Mouse (Mus musculus) thymus, postnatal 25 days (tissue): ENCODE measurements around the gene Cep41.

Source experiments
- DNase-seq: peaks from one replicate; pipeline ENCODE4 v3.0.0; 2022

Cep41 gene

GRCm38 (mm10) chr6:30693350-30693991 lies at the start of gene Cep41:
Gene Cep41, minus strand, starts transcription at chr6:30693749.
- peak; percentile 97 for DNase-seq

- no peak for DNase-seq
Measured at GRCm38 (mm10) chr6:30739177-30739747, 45.7 kb upstream of the Cep41 start.

DNA sequence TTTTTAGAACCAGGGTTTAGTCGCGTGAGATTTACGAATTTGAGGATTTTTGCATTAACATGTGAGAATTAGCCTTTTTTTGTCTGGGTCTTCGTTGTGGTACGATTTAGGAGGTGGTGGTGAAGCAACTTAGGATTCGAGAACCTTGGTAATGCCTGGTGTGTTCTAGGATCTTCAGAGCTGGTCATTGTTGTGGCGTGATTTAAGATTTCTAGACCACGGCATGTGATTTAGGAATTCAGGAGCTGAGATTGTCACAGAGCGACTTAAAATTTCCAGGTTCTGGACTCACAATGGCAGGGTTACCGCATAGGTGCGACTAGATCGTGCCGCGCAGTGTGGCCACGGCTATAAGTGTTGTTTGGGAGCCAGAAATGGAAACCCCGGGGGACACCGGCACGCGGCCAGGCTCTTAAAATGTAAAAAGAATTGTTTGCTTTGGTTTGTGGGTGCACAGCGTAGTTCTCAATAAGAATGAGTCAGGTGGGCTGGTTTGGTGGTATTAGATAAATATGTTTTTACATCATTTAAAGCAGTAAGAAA lies 45.0 kb upstream of the Cep41 start:
- DNase-seq, result no peak

DNA sequence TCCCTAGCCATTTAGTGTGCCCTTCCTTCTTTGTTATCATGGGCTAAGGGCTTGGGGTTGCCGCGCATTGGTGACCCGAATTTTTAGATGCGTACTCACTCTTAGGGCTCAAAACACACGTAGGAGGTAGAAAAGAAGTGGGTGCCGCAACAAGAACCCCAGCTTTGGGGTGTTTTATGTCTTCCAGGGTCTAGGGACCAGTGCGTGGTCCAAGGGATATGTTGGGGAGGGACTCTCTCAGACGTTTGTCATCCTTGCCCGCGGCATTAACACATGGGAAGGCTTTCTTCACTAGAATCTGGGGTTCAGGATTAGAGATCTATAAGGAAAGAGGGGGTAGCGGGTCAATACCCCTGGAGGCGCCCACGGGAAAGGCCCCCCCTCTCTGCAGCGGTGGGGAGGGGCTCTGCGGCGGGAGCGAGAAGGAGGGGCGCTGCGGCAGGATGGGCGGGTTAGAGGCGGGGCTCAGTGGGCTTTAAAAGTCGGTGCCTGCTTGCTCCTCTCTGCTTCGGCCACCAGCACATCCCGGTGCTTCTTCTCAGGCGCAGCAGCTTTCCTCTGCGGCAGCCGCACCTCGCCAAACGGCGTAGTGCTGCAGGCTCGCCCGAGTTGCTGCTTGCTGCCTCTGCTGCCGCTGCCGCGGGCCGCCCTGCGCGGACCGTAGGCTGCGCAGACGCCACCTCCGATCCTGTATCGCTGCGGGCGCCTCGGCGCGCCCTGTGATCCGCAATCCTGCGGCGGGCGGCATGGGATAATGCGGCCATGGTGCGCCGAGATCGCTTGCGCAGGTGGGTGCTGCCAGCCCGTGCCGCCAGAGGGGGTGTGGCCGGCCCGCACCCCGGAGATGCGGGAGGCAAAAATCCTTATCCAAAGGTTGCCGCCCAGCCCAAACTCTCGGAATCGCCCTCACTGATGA lies 44.3 kb upstream of the Cep41 start:
- peak; percentile 34 for DNase-seq

DNA sequence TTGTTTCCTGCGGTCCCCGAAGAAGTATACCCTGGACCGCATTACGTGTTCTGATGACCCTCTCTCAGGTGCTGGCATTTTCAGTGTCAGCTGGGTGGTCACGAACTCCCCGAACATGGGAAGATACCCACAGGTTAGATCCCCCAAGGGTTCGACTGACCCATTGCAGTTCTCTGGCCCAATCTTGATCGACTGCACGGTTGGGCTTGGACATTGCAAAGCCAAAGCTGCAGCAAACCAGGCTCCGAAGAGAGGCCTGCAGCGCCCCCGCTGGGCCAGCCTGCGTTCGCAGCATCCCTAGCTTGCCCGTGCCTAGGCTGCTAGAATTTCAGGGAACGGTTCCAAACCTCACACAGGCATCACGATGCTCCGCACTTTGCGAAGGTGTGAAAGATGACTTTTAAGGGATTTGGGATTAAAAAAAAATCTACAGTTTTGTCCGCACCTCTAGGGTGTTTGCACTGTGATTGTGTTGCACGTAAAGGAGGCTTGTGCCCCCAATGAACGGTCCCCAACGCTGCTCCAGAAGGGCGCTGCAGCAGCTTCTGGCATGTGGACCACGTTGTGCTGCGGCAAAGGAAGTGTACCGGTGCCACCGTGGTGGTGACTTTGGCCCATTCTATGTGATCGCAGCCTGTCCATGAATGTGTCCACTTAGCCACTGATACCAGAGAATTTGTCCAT lies 43.5 kb upstream of the Cep41 start:
- no peak for DNase-seq

GRCm38 (mm10) chr6:30736372-30736762 lies 42.8 kb upstream of the Cep41 start:
- DNase-seq, result no peak

DNA sequence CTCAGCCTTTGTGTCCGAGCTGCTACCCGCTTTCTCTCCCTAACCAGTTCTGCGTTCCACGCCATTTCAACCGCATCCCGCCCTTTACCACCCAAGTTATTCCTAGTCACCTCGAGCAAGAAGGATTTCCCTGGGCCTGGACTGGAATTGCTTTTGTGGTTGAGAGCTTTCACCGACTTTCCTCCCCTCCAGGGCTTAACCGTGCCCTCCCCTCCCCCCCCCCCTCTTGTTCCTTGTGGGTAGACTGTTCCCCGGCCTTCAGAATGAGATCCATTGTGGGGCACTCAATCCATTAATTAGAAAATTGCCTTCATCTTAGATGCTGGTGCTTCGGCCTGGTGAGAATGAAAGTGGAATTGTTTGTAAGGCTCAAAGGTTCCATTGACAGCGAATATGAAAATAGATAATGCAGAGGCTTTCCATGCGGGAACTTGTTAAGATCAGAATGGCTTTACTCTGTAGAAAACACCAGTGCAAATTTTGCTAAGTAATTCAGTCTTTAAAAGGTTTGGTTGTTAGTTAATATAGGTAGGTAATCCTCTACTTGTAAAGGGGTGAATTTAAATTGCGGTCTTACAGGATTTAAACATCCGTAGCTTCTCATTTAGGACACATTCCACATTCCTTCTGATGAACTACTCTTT lies 42.3 kb upstream of the Cep41 start:
- DNase-seq, result no peak

- DNase-seq, result no peak
Measured at GRCm38 (mm10) chr6:30734988-30735727, 41.6 kb upstream of the Cep41 start.

DNA sequence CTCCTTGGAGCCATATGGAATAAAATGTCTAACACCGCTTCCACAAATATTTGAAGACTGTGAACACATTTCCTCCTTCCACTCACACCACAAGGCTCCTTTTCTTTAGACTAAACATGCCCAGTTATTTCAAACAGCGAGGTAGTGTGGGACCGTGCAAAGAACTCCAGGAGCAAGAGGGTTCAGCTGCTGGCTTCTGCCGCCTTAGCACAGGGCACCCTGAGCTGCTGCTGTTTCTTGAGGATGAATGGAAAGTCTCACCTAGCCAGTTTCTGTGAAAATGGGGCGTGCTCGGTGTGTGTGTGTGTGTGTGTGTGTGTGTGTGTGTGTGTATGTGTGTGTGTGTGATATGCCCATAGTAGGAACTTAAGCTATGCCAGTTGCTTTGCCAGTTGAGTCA lies 40.9 kb upstream of the Cep41 start:
- DNase-seq, result no peak

GRCm38 (mm10) chr6:30732571-30733130 lies 39.1 kb upstream of the Cep41 start:
- DNase-seq, result no peak

- no peak for DNase-seq
Measured at GRCm38 (mm10) chr6:30730301-30730971, 36.9 kb upstream of the Cep41 start.

DNA sequence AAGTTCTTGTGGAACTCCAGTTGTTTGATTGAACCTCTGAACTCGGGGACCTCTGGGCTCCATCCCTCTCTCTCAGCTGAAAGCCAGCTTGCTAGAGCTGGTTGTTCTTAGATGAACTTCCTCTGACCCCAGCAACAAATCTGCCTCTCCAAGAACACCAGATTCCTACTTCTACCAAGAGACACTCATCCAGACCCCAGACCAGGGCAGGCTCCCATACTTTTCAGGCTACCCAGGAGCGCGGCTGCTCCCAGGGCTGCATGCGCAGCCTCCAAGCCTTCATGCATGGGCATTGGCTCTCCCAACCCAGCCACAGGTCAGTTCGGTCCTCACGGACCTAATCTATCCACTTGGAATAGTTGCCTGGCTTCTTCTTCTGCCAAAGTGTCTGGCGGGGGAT lies 29.8 kb upstream of the Cep41 start, which contains the start of gene Mest:
Gene Mest, plus strand, starts transcription at position 217 of the 400 bp plus-strand sequence.
- DNase-seq, result no peak

DNA sequence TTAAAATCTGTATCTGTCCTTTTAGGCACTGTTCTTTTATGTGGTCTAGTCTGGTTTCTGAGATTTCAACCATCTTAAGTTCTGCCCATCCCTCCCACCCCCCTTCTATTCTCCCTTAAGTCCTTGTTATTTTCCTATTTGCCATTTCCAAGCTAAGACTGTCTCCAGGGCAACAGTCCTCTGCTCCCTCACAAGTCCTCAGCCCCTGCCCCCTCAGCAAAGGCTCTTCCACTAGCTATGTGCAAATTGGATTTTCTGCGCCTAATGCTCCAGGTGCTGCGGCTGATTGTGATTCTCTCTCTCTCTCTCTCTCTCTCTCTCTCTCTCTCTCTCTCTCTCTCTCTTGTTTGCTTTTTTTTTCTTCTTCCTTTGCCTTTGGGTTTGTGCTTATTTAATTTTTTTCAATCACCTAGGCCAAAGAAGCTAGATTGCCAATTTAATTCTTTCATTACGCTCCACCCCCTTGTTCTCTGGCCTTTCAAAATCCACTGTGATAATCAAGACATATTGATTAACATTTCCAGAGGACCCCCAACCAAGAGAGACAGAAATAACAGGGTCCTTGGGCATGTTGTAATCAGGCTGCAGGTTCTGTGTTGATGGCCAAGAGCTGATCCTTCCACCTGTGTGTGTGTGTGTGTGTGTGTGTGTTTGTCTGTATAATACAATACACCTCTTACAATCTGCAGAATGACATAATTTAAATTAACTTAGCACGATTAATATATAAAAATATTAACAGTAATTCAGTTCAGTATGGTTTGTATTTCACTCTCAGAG lies 29.0 kb upstream of the Cep41 start:
- DNase-seq, result no peak

DNA sequence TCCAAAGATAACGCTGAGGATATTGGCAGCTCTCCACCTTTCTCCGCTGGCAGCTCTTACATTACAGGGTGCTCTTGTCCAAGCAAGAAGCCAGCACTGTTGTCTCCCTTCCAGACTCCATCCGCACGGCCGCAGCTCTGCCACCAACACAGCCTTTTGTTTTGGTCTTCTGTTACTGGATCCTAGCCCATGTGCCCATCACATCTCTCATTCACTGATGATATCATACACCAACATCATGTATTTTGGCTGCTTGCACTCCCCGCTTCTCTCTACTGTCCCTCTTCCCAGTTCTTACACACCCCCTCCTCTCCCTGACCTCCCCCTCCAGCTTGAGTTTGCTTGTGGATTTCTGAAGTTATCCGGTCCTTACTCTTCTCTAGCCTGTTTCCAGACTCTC lies 23.2 kb upstream of the Cep41 start:
- DNase-seq, result no peak

DNA sequence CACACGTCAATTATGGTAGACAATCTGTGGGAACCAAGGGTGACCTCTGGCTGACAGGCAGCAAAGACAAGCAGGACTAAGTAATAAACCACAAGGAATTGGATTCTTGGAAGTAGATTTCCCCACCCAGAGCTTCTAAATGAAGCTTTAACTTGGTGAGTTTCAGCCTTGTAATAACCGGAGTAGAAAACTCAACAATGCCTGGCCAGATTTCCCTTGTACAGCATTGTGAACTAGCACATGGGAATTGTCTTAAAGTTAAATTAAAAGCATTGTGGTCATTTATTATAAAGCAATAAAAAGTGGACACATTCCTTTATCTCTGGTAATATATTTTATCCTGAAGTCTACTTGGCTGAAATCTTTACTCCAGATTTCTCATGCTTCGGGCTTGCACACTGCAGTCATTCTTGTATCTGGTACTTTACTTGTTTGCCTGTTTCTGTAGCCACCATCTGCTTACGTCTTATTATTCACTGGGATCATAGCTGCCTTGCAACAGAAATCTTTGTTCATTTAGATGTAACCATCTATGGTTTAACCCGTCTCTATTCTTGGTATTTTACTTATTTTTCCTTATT lies 21.4 kb upstream of the Cep41 start:
- DNase-seq, result no peak

GRCm38 (mm10) chr6:30713896-30714295 lies 20.3 kb upstream of the Cep41 start:
- no peak for DNase-seq

- no peak for DNase-seq
Measured at GRCm38 (mm10) chr6:30713455-30713854, 19.9 kb upstream of the Cep41 start.

DNA sequence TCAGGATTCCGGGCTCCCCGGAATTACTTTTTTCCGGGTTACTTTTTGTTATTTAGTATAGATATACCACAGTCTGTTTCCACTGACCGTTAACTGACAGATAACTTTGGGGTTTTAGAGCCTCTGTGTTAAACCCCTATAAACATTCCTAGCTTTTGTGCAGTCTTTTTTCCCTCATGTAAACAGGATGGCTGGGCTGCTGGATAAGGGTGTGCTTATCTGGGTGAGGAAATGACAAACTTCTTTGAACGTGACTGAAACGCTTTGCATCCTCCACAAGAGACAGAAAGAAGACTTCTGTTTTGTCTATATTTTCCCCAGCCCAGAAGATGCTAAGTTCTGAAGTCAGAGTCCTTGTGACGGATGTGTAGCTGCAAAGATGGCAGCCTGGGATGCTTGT lies 18.9 kb upstream of the Cep41 start:
- DNase-seq, result no peak

GRCm38 (mm10) chr6:30711365-30711763 lies 17.8 kb upstream of the Cep41 start:
- DNase-seq, result no peak
